In the genomic region with DNA sequence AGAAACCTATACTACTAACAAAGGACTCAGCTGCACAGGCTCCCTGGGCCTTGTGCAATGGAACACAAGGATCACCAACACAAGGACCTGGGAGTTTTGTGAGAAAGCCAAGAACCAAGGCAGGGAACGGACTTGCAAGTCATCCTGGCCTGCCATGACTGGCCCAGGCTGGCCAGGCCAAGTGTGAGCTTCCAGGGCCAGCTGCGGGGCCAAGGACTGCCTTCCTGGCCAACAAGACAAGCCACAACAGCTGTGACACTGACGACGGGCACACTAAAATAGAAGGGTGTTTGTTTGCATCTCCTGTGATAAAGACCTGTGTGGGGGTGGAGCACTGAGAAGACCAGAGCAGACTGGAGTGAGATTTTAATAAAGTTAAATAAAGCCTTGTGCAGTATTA, we compare ENCODE assay signal across 9 mouse cellular contexts.
DNase-seq lines count a peak whose midpoint lies in the region; ATAC-seq and TF ChIP-seq lines count a peak whose summit lies in the region.
"Had no signal": no experiment of that assay in that cellular context is flagged by ENCODE, and none has a peak within 500 bp of the region (broad histone marks: within the 10 kb centered on the region; RNA-seq: fewer than 3 reads in every experiment).

No protein-coding gene starts in this region.

- no peak for DNase-seq in forebrain, postnatal 0 days
- peak; percentile 64 to 70 for DNase-seq in gastrocnemius, postnatal 36 days
- no peak for DNase-seq in retina, embryonic 14.5 days (ENCODE audit: low spot score)
- no peak for DNase-seq in thymus, postnatal 36 days

- H3K4me1 ChIP-seq in forebrain, postnatal 0 days (ENCODE audit: insufficient read depth): peaks cover 9% of the 10 kb centered on the region
- H3K4me1 ChIP-seq in forebrain, embryonic 12.5 days: peaks cover 10% of the 10 kb centered on the region
- peaks cover 25% of the 10 kb centered on the region for H3K4me1 ChIP-seq in neural tube, embryonic 13.5 days (replicated peaks)
- H3K4me1 ChIP-seq in neural tube, embryonic 15.5 days: peaks cover 15% of the 10 kb centered on the region; the same call in 1 of the 2 replicates

- 0 out of 2 replicates have a peak overlapping the region, but pooled peaks have one; percentile 21 for H3K27ac ChIP-seq in forebrain, postnatal 0 days (ENCODE audit: low read depth, low read length)
- H3K27ac ChIP-seq in forebrain, embryonic 12.5 days: no peak overlapping the region
- 0 out of 2 replicates have a peak overlapping the region, but pooled peaks have one; percentile 1 for H3K27ac ChIP-seq in neural tube, embryonic 13.5 days (replicated peaks)
- no peak overlapping the region for H3K27ac ChIP-seq in neural tube, embryonic 15.5 days (replicated peaks)

- no peak overlapping the region for H3K4me3 ChIP-seq in forebrain, postnatal 0 days (ENCODE audit: low read depth, low read length)
- no peak overlapping the region for H3K4me3 ChIP-seq in forebrain, embryonic 12.5 days (replicated peaks)
- H3K4me3 ChIP-seq in neural tube, embryonic 13.5 days: no peak overlapping the region
- no peak overlapping the region for H3K4me3 ChIP-seq in neural tube, embryonic 15.5 days (replicated peaks)
- no peak overlapping the region for H3K4me3 ChIP-seq in myocyte

- intact Hi-C loops in gastrocnemius, postnatal 36 days (cut with DNase I): loop anchor here (5.0 kb wide), 2 partner anchors 78 to 248 kb away; no protein-coding TSS in a partner anchor

- H3K36me3 ChIP-seq in forebrain, postnatal 0 days (ENCODE audit: insufficient read depth): no peaks in the 10 kb centered on the region
- no peaks in the 10 kb centered on the region for H3K36me3 ChIP-seq in forebrain, embryonic 12.5 days (replicated peaks)
- H3K36me3 ChIP-seq in neural tube, embryonic 13.5 days: no peaks in the 10 kb centered on the region
- H3K36me3 ChIP-seq in neural tube, embryonic 15.5 days: no peaks in the 10 kb centered on the region
- no peaks in the 10 kb centered on the region for H3K36me3 ChIP-seq in myocyte (ENCODE audit: control insufficient read depth, insufficient read depth)

- H3K4me2 ChIP-seq in forebrain, postnatal 0 days (ENCODE audit: low read depth): no peak overlapping the region
- no peak overlapping the region for H3K4me2 ChIP-seq in forebrain, embryonic 12.5 days
- H3K4me2 ChIP-seq in neural tube, embryonic 13.5 days: no peak overlapping the region
- H3K4me2 ChIP-seq in neural tube, embryonic 15.5 days: no peak overlapping the region
- H3K4me2 ChIP-seq in myocyte (ENCODE audit: low read depth): peak overlapping the region; percentile 60

- H3K9ac ChIP-seq in forebrain, postnatal 0 days: no peak overlapping the region
- H3K9ac ChIP-seq in forebrain, embryonic 12.5 days: no peak overlapping the region
- H3K9ac ChIP-seq in neural tube, embryonic 13.5 days: no peak overlapping the region
- no peak overlapping the region for H3K9ac ChIP-seq in neural tube, embryonic 15.5 days (replicated peaks)

- WGBS in forebrain, postnatal 0 days: 63% methylated on average over 4 of the region's 4 CpGs
- WGBS in forebrain, embryonic 12.5 days: 73% methylated on average over 4 of the region's 4 CpGs
- WGBS in neural tube, embryonic 13.5 days: 67% methylated on average over 4 of the region's 4 CpGs
- WGBS in neural tube, embryonic 15.5 days: 74% methylated on average over 4 of the region's 4 CpGs

- no peak for ATAC-seq in forebrain, postnatal 0 days
- no peak for ATAC-seq in forebrain, embryonic 12.5 days (ENCODE audit: low FRiP score)
- no peak for ATAC-seq in neural tube, embryonic 13.5 days (ENCODE audit: low read depth)
- no peak for ATAC-seq in neural tube, embryonic 15.5 days (ENCODE audit: low FRiP score)

- H3K79me2 ChIP-seq in myocyte (ENCODE audit: control insufficient read depth, insufficient read depth): peaks cover 65% of the 10 kb centered on the region

- no peak for TF ChIP-seq CTCF in forebrain, postnatal 0 days (IDR thresholded peaks at IDR 0.05; ENCODE audit: low read depth)

- no peaks in the 10 kb centered on the region for H3K9me3 ChIP-seq in forebrain, postnatal 0 days (ENCODE audit: low read length)
- H3K9me3 ChIP-seq in forebrain, embryonic 12.5 days: no peaks in the 10 kb centered on the region
- H3K9me3 ChIP-seq in neural tube, embryonic 13.5 days: no peaks in the 10 kb centered on the region
- no peaks in the 10 kb centered on the region for H3K9me3 ChIP-seq in neural tube, embryonic 15.5 days (replicated peaks)

- no peak overlapping the region for H3ac ChIP-seq in myocyte (ENCODE audit: control insufficient read depth, insufficient read length)

- peak; percentile 44 for TF ChIP-seq POLR2A in myocyte (IDR thresholded peaks at IDR 0.05; ENCODE audit: insufficient read length, low read depth)

- no peaks in the 10 kb centered on the region for H3K27me3 ChIP-seq in forebrain, postnatal 0 days (ENCODE audit: insufficient read depth, low read length)
- H3K27me3 ChIP-seq in forebrain, embryonic 12.5 days: no peaks in the 10 kb centered on the region
- no peaks in the 10 kb centered on the region for H3K27me3 ChIP-seq in neural tube, embryonic 13.5 days
- no peaks in the 10 kb centered on the region for H3K27me3 ChIP-seq in neural tube, embryonic 15.5 days (replicated peaks)
- H3K27me3 ChIP-seq in myocyte (ENCODE audit: control insufficient read depth, insufficient read depth, insufficient read length): no peaks in the 10 kb centered on the region
- H3K27me3 ChIP-seq: CH12.LX had no signal

TF ChIP-seq in myocyte, 11 proteins besides CTCF, POLR2A, EP300 and RAD21:
- TF ChIP-seq E2F4 (IDR thresholded peaks at IDR 0.05; ENCODE audit: insufficient read depth): no peak
- no peak for TF ChIP-seq MAX (IDR thresholded peaks at IDR 0.05; ENCODE audit: low read depth)
- TF ChIP-seq MYOD1 (IDR thresholded peaks at IDR 0.05; ENCODE audit: control insufficient read depth in 1 of 3, insufficient read length in 2 of 3, low read depth in 2 of 3): peak; percentile 92 to 100 (median 99)
- peak; percentile 95 to 99 (median 98) for TF ChIP-seq MYOG (IDR thresholded peaks at IDR 0.05; ENCODE audit: control insufficient read depth in 1 of 3, insufficient read depth in 1 of 3, insufficient read length in 2 of 3, low read depth in 2 of 3)
- no peak for TF ChIP-seq CEBPB (IDR thresholded peaks at IDR 0.05; ENCODE audit: insufficient read depth, poor library complexity, severe bottlenecking)
- peak; percentile 88 for TF ChIP-seq TCF3 (IDR thresholded peaks at IDR 0.05; ENCODE audit: insufficient read length, low read depth)
- TF ChIP-seq REST (IDR thresholded peaks at IDR 0.05; ENCODE audit: insufficient read depth, insufficient read length): no peak
- no peak for TF ChIP-seq SRF (IDR thresholded peaks at IDR 0.05; ENCODE audit: control insufficient read depth, insufficient read length, low read depth)
- TF ChIP-seq POLR2AphosphoS2 (IDR thresholded peaks at IDR 0.05; ENCODE audit: insufficient read length, low read depth): no peak
- TF ChIP-seq TCF12 (IDR thresholded peaks at IDR 0.05; ENCODE audit: insufficient read depth, poor library complexity, severe bottlenecking): peak; percentile 89
- TF ChIP-seq USF1 (IDR thresholded peaks at IDR 0.05; ENCODE audit: low read depth): no peak

Comparison
In these comparisons a context has a peak if more than half of its experiments do, and no peak if none do; other contexts are left out.
1. H3K27ac ChIP-seq: peak in forebrain, postnatal 0 days (single experiment) and neural tube, embryonic 13.5 days (single experiment); none in forebrain, embryonic 12.5 days (single experiment) and neural tube, embryonic 15.5 days (single experiment).
2. DNase-seq: peak in gastrocnemius, postnatal 36 days (2 of 2); none in forebrain, postnatal 0 days (single experiment), retina, embryonic 14.5 days (single experiment) and thymus, postnatal 36 days (0 of 2).